Mouse (Mus musculus) midbrain, embryonic 11.5 days (tissue): ENCODE results near the gene Nmrk2. TPM values are rescaled to one million over a fixed set of nuclear protein-coding genes. Genes with fewer than 3 reads are reported as not detected.
A peak's percentile ranks its signal among the peaks of the same experiment; 100 is the strongest.
"Not testable (repeated sequence)": the region's sequence is repeated elsewhere in the genome, so short reads cannot be mapped to it uniquely, and the experiment has no call there.

Experiments
- ATAC-seq: fragments of 200-750 bp; cut with Nextera tagmentation; 2 replicates; pipeline ENCODE4 v1.8.0; 2017; ENCODE audit warnings: moderate TSS enrichment, moderate library complexity; ENCODE audit not compliant: low FRiP score
- DNase-seq: peaks from one replicate; pipeline ENCODE4 v3.0.0; 2015; ENCODE audit warnings: low spot score; ENCODE audit errors: missing footprints
- H3K27ac ChIP-seq: fragments of 300-500 bp; sonication (generic); 2 replicates; pipeline ENCODE4 v1.5.1; 2014; ENCODE audit warnings: low read depth, low read length
- H3K27me3 ChIP-seq: fragments of 300-500 bp; sonication (generic); 2 replicates; pipeline ENCODE4 v1.6.1; 2014; ENCODE audit warnings: mild to moderate bottlenecking, low read length, moderate library complexity, mixed read lengths; ENCODE audit not compliant: control insufficient read depth, insufficient read depth
- H3K36me3 ChIP-seq: fragments of 300-500 bp; sonication (generic); 2 replicates; pipeline ENCODE4 v1.6.1; 2014; ENCODE audit warnings: mild to moderate bottlenecking, low read length, moderate library complexity, mixed read lengths; ENCODE audit not compliant: control insufficient read depth, insufficient read depth
- H3K4me1 ChIP-seq: fragments of 300-500 bp; sonication (generic); 2 replicates; pipeline ENCODE4 v1.6.1; 2014; ENCODE audit warnings: low read length; ENCODE audit not compliant: control insufficient read depth, insufficient read depth
- H3K4me2 ChIP-seq: fragments of 300-500 bp; sonication (generic); 2 replicates; pipeline ENCODE4 v1.6.1; 2014; ENCODE audit warnings: mild to moderate bottlenecking, moderate library complexity
- H3K4me3 ChIP-seq: fragments of 300-500 bp; sonication (generic); 2 replicates; pipeline ENCODE4 v1.5.1; 2014; ENCODE audit warnings: low read depth, low read length
- H3K9ac ChIP-seq: fragments of 300-500 bp; sonication (generic); 2 replicates; pipeline ENCODE4 v1.6.1; 2014; ENCODE audit warnings: low read length
- H3K9me3 ChIP-seq: fragments of 300-500 bp; sonication (generic); 2 replicates; pipeline ENCODE4 v1.6.1; 2016; ENCODE audit warnings: low read length; ENCODE audit not compliant: control insufficient read depth
- WGBS: fragments of 180-500 bp; shearing (Covaris S2); extraction: QIAGEN DNeasy Blood & Tissue Kit; methylation state at CpG from one replicate; pipeline ENCODE4 v1.1.7; 2014; 5-methylcytosine and 5-hydroxymethylcytosine counted together
- polyA plus RNA-seq: library from polyadenylated mRNA; unstranded; fragments of >200 nt; fragmentation: Nextera tagmentation; extraction: Ambion mirVana; gene quantifications from 2 replicates; pipeline ENCODE4 v1.2.1, GENCODE M21; 2014

Nmrk2 gene
- polyA plus RNA-seq, 1 experiment from 2014 or later, result not detected

DNA sequence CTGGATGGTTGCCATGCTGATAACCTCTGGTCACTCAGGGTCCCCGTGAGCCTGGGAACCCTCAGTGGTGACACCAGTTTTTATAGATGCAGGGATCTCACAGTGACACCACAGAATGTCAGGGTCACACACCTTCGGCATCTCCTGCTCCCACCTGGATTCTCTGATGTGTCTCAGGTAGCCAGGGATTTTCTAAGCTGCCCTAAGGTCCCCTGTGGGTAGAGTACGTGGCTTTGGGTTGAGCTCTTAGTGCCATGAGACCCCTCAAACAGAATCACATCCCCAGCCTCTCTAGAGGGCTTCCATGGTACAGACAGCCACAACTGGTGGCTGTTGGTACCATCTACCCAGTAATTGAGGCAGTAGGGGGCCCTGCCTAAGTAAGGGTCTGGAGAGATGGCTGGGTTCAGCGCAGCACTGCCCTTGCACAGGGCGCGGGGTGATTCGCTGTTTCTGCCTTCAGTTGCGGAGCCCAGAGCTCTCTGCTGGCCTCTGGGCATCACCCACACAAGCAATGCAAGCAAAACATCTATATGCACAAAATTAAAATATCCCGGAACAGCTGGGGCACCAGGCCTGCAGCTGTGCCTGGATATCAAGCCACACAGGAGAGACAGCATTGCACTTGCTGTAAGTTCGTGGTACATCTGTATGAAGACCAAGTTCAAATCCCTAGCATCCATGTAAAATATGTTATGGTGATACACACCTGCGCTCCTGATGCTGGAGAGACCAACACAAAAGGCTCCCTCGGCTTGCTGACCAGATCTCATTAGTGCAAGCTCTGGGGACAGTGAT lies 34.8 kb upstream of the Nmrk2 start:
- Histone ChIP-seq H3K4me2 (no peak overlapping the region), H3K4me1 (peaks cover 12% of the 10 kb centered on the region), H3K36me3 (no peaks in the 10 kb centered on the region), H3K9me3 (no peaks in the 10 kb centered on the region), H3K27ac (no peak overlapping the region), H3K27me3 (peaks cover 10% of the 10 kb centered on the region), H3K4me3 (no peak overlapping the region), H3K9ac (no peak overlapping the region)
- DNase-seq (no peak), ATAC-seq (no peak)
- WGBS, result 87% methylated on average over 12 of the region's 12 CpGs

DNA sequence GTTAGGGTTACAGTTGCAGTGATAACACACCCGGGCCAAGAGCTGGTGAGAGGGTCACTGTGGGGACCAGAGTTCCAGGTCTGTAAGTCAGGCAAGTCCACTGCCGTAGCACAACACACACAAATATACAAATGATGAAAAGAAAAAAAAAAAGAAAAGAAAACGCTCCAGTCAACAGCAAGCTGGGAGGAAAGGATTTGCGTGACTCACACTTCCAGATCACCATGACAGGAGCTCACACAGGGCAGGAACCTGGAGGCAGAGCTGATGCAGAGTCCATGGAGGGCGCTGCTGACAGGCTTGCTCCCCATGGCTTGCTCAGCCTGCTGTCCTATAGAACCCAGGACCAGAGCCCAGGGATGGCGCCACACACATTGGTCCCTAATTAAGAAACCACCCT lies 32.4 kb upstream of the Nmrk2 start:
- DNase-seq, result no peak
- Histone ChIP-seq H3K36me3 (no peaks in the 10 kb centered on the region), H3K9me3 (no peaks in the 10 kb centered on the region), H3K27ac (no peak overlapping the region), H3K27me3 (no peaks in the 10 kb centered on the region; the same call in 1 of the 2 replicates), H3K4me2 (no peak overlapping the region), H3K4me1 (peaks cover 12% of the 10 kb centered on the region), H3K4me3 (no peak overlapping the region), H3K9ac (no peak overlapping the region)
- ATAC-seq, result no peak
- 76% methylated on average over 6 of the region's 6 CpGs for WGBS

DNA sequence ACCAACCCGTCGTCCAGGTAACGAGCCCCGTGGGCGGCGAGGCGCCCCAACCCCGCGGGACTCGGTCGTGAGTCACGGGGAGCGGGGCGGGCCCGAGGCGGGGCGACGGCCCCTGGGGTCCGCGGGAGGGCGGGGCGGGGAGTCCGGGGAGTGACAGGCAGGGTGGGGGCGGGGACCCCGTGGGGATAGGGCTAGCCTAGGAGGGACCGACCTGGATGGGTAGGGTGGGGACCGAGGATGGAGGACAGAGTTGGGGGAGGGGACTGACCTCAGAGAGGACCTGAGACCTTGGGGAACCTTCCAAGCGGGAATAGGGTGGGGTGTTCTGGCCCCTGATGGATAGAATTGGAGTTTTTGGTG lies 31.4 kb upstream of the Nmrk2 start:
- WGBS, result 1% methylated on average over 28 of the region's 28 CpGs
- Histone ChIP-seq H3K36me3 (no peaks in the 10 kb centered on the region), H3K4me3 (peak overlapping the region; percentile 74), H3K9ac (peak overlapping the region; percentile 73), H3K9me3 (no peaks in the 10 kb centered on the region), H3K27ac (no peak overlapping the region), H3K4me2 (peak overlapping the region; percentile 67), H3K27me3 (no peaks in the 10 kb centered on the region; the same call in 1 of the 2 replicates), H3K4me1 (peaks cover 12% of the 10 kb centered on the region)
- DNase-seq, result no peak
- peak; percentile 70 for ATAC-seq

DNA sequence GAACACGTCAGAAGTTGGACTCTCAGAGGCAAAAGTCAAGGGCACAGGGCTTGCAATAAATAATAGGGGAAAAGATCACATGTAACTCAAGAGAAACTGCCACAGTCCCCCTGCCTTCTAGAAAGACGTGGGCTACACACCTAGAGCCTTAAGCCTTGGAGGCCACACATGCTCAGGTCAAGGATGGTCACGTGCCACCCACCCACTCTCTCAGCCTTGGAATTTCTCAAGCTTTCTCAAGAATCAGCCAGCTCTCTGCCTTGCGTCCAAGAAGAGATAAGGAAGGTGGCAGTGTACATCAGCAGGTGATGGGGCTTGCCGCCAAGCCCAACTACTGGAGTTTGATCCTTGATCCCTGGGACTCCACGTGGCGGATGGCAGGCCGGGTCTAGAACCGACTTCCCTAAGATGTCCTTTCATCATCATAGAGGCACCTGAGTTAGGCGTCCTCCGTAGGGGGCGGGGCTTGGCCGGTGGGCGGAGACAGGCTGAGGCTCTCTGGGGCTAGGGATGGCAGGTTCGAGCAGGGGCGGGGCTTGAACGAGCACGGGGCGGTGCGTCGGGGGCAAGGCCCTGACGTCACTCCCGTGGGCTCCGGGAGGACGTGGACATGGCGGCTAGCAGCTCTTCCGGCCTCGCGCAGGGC lies 30.9 kb upstream of the Nmrk2 start, which contains the start of gene Zfr2:
Gene Zfr2, plus strand, starts transcription at position 576 of the 646 bp plus-strand sequence.
- Histone ChIP-seq H3K4me1 (peaks cover 12% of the 10 kb centered on the region), H3K36me3 (no peaks in the 10 kb centered on the region), H3K27me3 (no peaks in the 10 kb centered on the region; the same call in 1 of the 2 replicates), H3K4me3 (peak within 1 kb of the TSS; percentile 74), H3K4me2 (peak within 1 kb of the TSS; percentile 67), H3K9ac (peak within 1 kb of the TSS; percentile 73), H3K27ac (no peak within 1 kb of the TSS), H3K9me3 (no peaks in the 10 kb centered on the region)
- peak; percentile 96 for DNase-seq
- peak; percentile 77 for ATAC-seq
- 10% methylated on average over 29 of the region's 29 CpGs for WGBS

DNA sequence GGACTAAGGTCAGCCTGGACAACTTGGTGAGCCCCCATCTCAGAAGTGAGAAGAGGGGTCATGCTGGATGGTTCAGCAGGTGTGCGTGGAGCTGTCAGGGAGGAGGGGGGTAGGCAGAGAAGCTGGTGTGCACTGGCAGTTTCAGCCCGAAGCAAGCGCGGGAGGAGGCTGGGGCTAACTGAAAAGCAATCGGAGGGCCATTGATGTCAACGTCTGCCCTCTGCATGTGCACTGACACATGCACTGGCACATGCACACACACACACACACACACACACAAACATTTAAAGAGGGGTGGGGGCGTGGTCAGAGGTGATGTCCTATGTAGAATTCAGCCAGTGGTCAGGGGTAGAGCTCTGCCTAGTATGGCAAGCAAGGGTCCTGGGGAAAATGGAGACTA lies 29.6 kb upstream of the Nmrk2 start:
- Histone ChIP-seq H3K27ac (no peak overlapping the region), H3K4me3 (peak overlapping the region; percentile 51; the same call in 1 of the 2 replicates)
- no peak for ATAC-seq

DNA sequence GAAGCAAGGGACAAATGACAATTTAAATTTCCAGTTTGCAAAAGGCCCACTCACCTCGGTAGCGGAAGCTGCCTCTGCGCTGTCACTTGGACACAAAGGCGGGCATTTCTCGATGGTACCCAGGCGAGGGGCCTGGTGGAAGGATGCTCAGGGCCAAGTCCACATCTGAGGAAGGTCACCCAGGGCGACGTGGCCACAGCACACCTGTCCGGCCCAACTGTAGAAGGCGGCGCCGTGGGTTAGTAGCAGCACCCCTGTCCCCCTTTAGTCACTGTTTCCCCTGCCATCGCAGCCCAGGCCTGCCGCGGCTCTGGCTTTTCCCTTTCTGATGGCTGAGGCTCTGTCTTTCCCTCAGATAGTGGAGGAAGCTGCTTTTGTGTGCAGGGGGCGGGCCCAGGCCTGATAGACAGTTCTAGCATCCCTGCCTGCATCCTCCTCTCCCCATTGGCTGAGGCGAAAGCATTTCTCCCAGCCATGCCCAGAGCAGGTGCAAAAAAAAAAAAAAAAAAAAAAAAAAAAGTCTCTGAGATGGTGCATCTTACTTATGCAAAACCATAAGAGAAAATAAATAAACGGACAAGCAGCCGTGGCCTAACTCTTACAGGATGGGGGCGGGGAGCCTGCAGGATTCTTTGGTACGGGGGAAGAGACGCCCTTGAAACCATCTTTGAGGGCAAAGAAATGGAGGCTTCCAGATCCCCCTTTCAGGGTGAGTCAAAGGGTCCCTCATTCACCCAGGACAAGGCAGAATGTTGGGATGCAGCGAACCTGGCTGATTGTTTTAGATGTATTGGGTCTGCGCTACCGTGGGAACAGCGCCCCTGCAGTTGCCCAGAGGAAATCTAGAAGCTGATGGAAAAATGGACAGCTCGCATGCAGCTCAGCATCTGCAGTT lies 28.8 kb upstream of the Nmrk2 start, which contains the start of gene Atcay:
Gene Atcay, minus strand, starts transcription at position 396 of the 895 bp plus-strand sequence.
- Histone ChIP-seq H3K36me3 (no peaks in the 10 kb centered on the region), H3K4me3 (peak within 1 kb of the TSS; percentile 51), H3K9ac (peak within 1 kb of the TSS; percentile 76), H3K27me3 (no peaks in the 10 kb centered on the region; the same call in 1 of the 2 replicates), H3K27ac (0 out of 2 replicates have a peak within 1 kb of the TSS, but pooled peaks have one; percentile 46), H3K4me2 (peak within 1 kb of the TSS; percentile 73), H3K4me1 (peaks cover 12% of the 10 kb centered on the region), H3K9me3 (no peaks in the 10 kb centered on the region)
- ATAC-seq, result peak; percentile 88
- 5% methylated on average over 27 of the region's 27 CpGs for WGBS
- DNase-seq, result peak; percentile 94

More for the DNA sequence above, 29.6 kb upstream of the Nmrk2 start:
- Histone ChIP-seq H3K27me3 (no peaks in the 10 kb centered on the region; the same call in 1 of the 2 replicates), H3K9ac (no peak overlapping the region; the same call in 1 of the 2 replicates), H3K9me3 (no peaks in the 10 kb centered on the region), H3K4me1 (peaks cover 12% of the 10 kb centered on the region), H3K4me2 (peak overlapping the region; percentile 73), H3K36me3 (no peaks in the 10 kb centered on the region)
- 52% methylated on average over 7 of the region's 7 CpGs for WGBS
- DNase-seq, result no peak

DNA sequence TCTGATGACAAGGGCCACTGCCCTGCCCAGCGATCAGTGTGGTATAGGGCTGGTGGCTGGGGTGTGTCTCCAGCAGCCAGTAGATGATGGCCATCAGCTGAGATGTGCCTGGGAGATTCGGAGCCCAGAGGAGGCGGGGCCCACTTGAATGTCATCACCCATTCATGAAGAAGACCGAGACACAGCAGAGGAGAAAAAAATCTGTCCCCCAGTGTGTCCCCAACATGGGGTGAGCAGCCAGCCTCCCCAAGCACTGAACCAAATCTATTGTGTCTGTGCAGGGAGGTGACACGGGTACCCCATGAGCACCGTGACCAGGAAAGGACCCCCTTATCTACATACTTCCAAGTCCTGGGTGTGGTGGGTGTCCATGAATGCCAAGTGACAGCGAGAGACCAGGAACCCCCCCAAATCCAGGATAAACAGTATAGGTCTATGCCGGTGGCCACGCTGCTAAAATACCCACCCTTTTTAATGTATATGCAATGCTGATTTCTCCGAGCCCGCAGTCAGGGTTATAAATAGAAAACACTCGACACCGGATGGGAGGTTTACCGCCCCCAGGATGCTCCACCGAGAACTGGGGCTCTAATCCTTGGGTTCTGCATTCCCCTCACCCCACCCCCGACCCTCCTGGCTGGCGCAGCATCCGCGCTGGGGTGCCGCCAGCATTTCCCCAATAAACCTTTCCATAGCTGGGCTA lies 28.0 kb upstream of the Nmrk2 start:
- Histone ChIP-seq H3K4me3 (peak overlapping the region; percentile 51), H3K4me2 (peak overlapping the region; percentile 73), H3K9ac (peak overlapping the region; percentile 76), H3K27ac (no peak overlapping the region), H3K4me1 (peaks cover 12% of the 10 kb centered on the region), H3K9me3 (no peaks in the 10 kb centered on the region), H3K36me3 (no peaks in the 10 kb centered on the region), H3K27me3 (no peaks in the 10 kb centered on the region; the same call in 1 of the 2 replicates)
- WGBS, result 11% methylated on average over 20 of the region's 20 CpGs
- DNase-seq, result peak; percentile 88
- 0 out of 2 replicates have a peak, but pooled peaks have one; percentile 20 for ATAC-seq

DNA sequence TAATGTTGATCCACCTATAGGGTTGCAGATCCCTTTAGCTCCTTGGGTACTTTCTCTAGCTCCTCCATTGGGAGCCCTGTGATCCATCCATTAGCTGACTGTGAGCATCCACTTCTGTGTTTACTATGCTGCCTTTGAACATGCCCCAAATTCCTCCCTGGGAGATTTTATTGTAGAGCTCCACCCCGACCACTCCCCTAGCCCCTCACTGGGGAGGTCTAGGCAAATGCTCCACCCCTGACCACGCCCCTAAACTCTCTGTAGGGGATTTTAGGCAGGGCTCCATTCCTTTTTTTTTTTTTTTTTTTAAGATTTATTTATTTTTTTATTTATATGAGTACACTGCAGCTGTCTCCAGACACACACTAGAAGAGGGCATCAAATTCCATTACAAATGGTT lies 21.9 kb upstream of the Nmrk2 start:
- not testable (repeated sequence) for ATAC-seq, H3K4me2 ChIP-seq, DNase-seq, H3K27me3 ChIP-seq, H3K9me3 ChIP-seq, H3K36me3 ChIP-seq, H3K4me1 ChIP-seq, H3K27ac ChIP-seq, H3K9ac ChIP-seq, H3K4me3 ChIP-seq
- 63% methylated on average over 2 of the region's 2 CpGs for WGBS
